Mouse (Mus musculus): ENCODE measurements at regions not wholly inside any gene's neighbourhood (a gene's known extent, or its start where the extent isn't known, plus 50 kb on each side); places are given as distances from the start of the nearest gene placed in this dataset. TPM values are rescaled to one million over a fixed set of nuclear protein-coding genes. Genes with fewer than 3 reads are reported as not detected.

GRCm38 (mm10) chr1:168502266-168502665 lies 70.2 kb upstream of the Pbx1 start:
- H3K4me2 ChIP-seq (ENCODE audit: low read depth, severe bottlenecking), result no peak overlapping the region
- ATAC-seq (ENCODE audit: insufficient number of reproducible peaks, low FRiP score, low TSS enrichment, low read depth) (no peak), DNase-seq (ENCODE audit: low spot score) (no peak)

GRCm38 (mm10) chr1:168501375-168502169 lies 69.5 kb upstream of the Pbx1 start:
- no peak overlapping the region for H3K4me3 ChIP-seq (ENCODE audit: low read depth, low read length)
- H3K9me3 ChIP-seq (ENCODE audit: control insufficient read depth, low read length), result no peaks in the 10 kb centered on the region
- no peak overlapping the region for H3K9ac ChIP-seq (ENCODE audit: low read length)
- H3K27me3 ChIP-seq (ENCODE audit: control insufficient read depth, insufficient read depth, low read length), result no peaks in the 10 kb centered on the region
- no peaks in the 10 kb centered on the region for H3K4me1 ChIP-seq (ENCODE audit: control insufficient read depth, insufficient read depth, low read length)
- ATAC-seq (ENCODE audit: insufficient number of reproducible peaks, low FRiP score, low TSS enrichment, low read depth) (no peak), DNase-seq (ENCODE audit: low spot score) (no peak)
- 41% methylated on average over 4 of the region's 4 CpGs for WGBS
- H3K4me2 ChIP-seq (ENCODE audit: low read depth, severe bottlenecking), result no peak overlapping the region
- H3K27ac ChIP-seq (replicated peaks; ENCODE audit: low read depth, low read length), result no peak overlapping the region
- no peaks in the 10 kb centered on the region for H3K36me3 ChIP-seq (ENCODE audit: control insufficient read depth, insufficient read depth, low read length)

More at GRCm38 (mm10) chr1:168502266-168502665, 70.2 kb upstream of the Pbx1 start:
- H3K4me1 ChIP-seq (ENCODE audit: control insufficient read depth, insufficient read depth, low read length), result no peaks in the 10 kb centered on the region
- H3K27me3 ChIP-seq (ENCODE audit: control insufficient read depth, insufficient read depth, low read length), result no peaks in the 10 kb centered on the region
- H3K27ac ChIP-seq (replicated peaks; ENCODE audit: low read depth, low read length), result no peak overlapping the region
- WGBS, result 73% methylated on average over 7 of the region's 7 CpGs
- H3K4me3 ChIP-seq (ENCODE audit: low read depth, low read length), result no peak overlapping the region
- H3K9me3 ChIP-seq (ENCODE audit: control insufficient read depth, low read length), result no peaks in the 10 kb centered on the region
- no peak overlapping the region for H3K9ac ChIP-seq (ENCODE audit: low read length)
- H3K36me3 ChIP-seq (ENCODE audit: control insufficient read depth, insufficient read depth, low read length), result no peaks in the 10 kb centered on the region

- Histone ChIP-seq H3K9me3 (ENCODE audit: control insufficient read depth, low read length) (no peaks in the 10 kb centered on the region), H3K9ac (ENCODE audit: low read length) (no peak overlapping the region), H3K4me1 (ENCODE audit: control insufficient read depth, insufficient read depth, low read length) (no peaks in the 10 kb centered on the region), H3K4me2 (ENCODE audit: low read depth, severe bottlenecking) (no peak overlapping the region), H3K4me3 (ENCODE audit: low read depth, low read length) (no peak overlapping the region), H3K36me3 (ENCODE audit: control insufficient read depth, insufficient read depth, low read length) (no peaks in the 10 kb centered on the region), H3K27ac (replicated peaks; ENCODE audit: low read depth, low read length) (no peak overlapping the region), H3K27me3 (ENCODE audit: control insufficient read depth, insufficient read depth, low read length) (no peaks in the 10 kb centered on the region)
- no peak for DNase-seq (ENCODE audit: low spot score)
- 88% methylated on average over 4 of the region's 4 CpGs for WGBS
- ATAC-seq (ENCODE audit: insufficient number of reproducible peaks, low FRiP score, low TSS enrichment, low read depth), result no peak
Observed at GRCm38 (mm10) chr1:168497801-168498200, 65.7 kb upstream of the Pbx1 start.

GRCm38 (mm10) chr1:168495687-168496527 lies 63.8 kb upstream of the Pbx1 start:
- no peaks in the 10 kb centered on the region for H3K27me3 ChIP-seq (ENCODE audit: control insufficient read depth, insufficient read depth, low read length)
- no peak overlapping the region for H3K4me3 ChIP-seq (ENCODE audit: low read depth, low read length)
- H3K36me3 ChIP-seq (ENCODE audit: control insufficient read depth, insufficient read depth, low read length), result no peaks in the 10 kb centered on the region
- ATAC-seq (ENCODE audit: insufficient number of reproducible peaks, low FRiP score, low TSS enrichment, low read depth) (no peak), DNase-seq (ENCODE audit: low spot score) (no peak)
- H3K4me1 ChIP-seq (ENCODE audit: control insufficient read depth, insufficient read depth, low read length), result no peaks in the 10 kb centered on the region
- no peak overlapping the region for H3K27ac ChIP-seq (replicated peaks; ENCODE audit: low read depth, low read length)
- whole genome bisulfite sequencing, result 74% methylated on average over 13 of the region's 13 CpGs
- no peak overlapping the region for H3K4me2 ChIP-seq (ENCODE audit: low read depth, severe bottlenecking)
- no peaks in the 10 kb centered on the region for H3K9me3 ChIP-seq (ENCODE audit: control insufficient read depth, low read length)
- no peak overlapping the region for H3K9ac ChIP-seq (ENCODE audit: low read length)

GRCm38 (mm10) chr1:168487492-168487891 lies 55.4 kb upstream of the Pbx1 start:
- Histone ChIP-seq H3K4me1 (ENCODE audit: control insufficient read depth, insufficient read depth, low read length) (no peaks in the 10 kb centered on the region), H3K9ac (ENCODE audit: low read length) (no peak overlapping the region), H3K4me2 (ENCODE audit: low read depth, severe bottlenecking) (no peak overlapping the region), H3K27me3 (ENCODE audit: control insufficient read depth, insufficient read depth, low read length) (no peaks in the 10 kb centered on the region), H3K4me3 (ENCODE audit: low read depth, low read length) (no peak overlapping the region), H3K9me3 (ENCODE audit: control insufficient read depth, low read length) (no peaks in the 10 kb centered on the region), H3K27ac (replicated peaks; ENCODE audit: low read depth, low read length) (no peak overlapping the region), H3K36me3 (ENCODE audit: control insufficient read depth, insufficient read depth, low read length) (no peaks in the 10 kb centered on the region)
- WGBS, result 80% methylated on average over 7 of the region's 7 CpGs
- no peak for DNase-seq (ENCODE audit: low spot score)
- no peak for ATAC-seq (ENCODE audit: insufficient number of reproducible peaks, low FRiP score, low TSS enrichment, low read depth)

- ATAC-seq (ENCODE audit: insufficient number of reproducible peaks, low FRiP score, low TSS enrichment, low read depth), result no peak
- no peaks in the 10 kb centered on the region for H3K9me3 ChIP-seq (ENCODE audit: control insufficient read depth, low read length)
- no peak overlapping the region for H3K4me2 ChIP-seq (ENCODE audit: low read depth, severe bottlenecking)
- no peak overlapping the region for H3K27ac ChIP-seq (replicated peaks; ENCODE audit: low read depth, low read length)
- H3K9ac ChIP-seq (ENCODE audit: low read length), result no peak overlapping the region
- WGBS, result 77% methylated on average over 13 of the region's 13 CpGs
- no peak overlapping the region for H3K4me3 ChIP-seq (ENCODE audit: low read depth, low read length)
- H3K36me3 ChIP-seq (ENCODE audit: control insufficient read depth, insufficient read depth, low read length), result no peaks in the 10 kb centered on the region
- DNase-seq (ENCODE audit: low spot score), result no peak
- no peaks in the 10 kb centered on the region for H3K4me1 ChIP-seq (ENCODE audit: control insufficient read depth, insufficient read depth, low read length)
- H3K27me3 ChIP-seq (ENCODE audit: control insufficient read depth, insufficient read depth, low read length), result no peaks in the 10 kb centered on the region
Observed at GRCm38 (mm10) chr1:168483651-168484050, 51.6 kb upstream of the Pbx1 start.

Small RNA genes lying in the stretch of these regions (microRNA-seq; reads per million reads assigned to microRNA genes)
- gene Mir6348, result not detected
- gene Mir6354, result not detected
